Mouse (Mus musculus): ENCODE measurements around the gene Tspyl3. TPM values are rescaled to one million over a fixed set of nuclear protein-coding genes. Genes with fewer than 3 reads are reported as not detected.

Gene Tspyl3
- polyA plus RNA-seq, 1 experiment from 2014 or later, result 4.8 TPM

- Histone ChIP-seq H3K4me3 (ENCODE audit: low read depth, low read length) (no peak overlapping the region), H3K4me1 (ENCODE audit: control insufficient read depth, insufficient read depth, low read length) (peaks cover 10% of the 10 kb centered on the region), H3K9me3 (replicated peaks; ENCODE audit: control insufficient read depth, low read length) (no peaks in the 10 kb centered on the region), H3K36me3 (ENCODE audit: control insufficient read depth, insufficient read depth, low read length) (no peaks in the 10 kb centered on the region), H3K27me3 (ENCODE audit: control insufficient read depth, insufficient read depth, low read length) (no peaks in the 10 kb centered on the region), H3K4me2 (0 out of 2 replicates have a peak overlapping the region, but pooled peaks have one; percentile 3), H3K9ac (ENCODE audit: low read depth, low read length) (no peak overlapping the region), H3K27ac (ENCODE audit: low read depth, low read length) (peak overlapping the region; percentile 51; the same call in 1 of the 2 replicates)
- WGBS (ENCODE audit: insufficient replicate concordance), result 47% methylated on average over 4 of the region's 4 CpGs
- ATAC-seq (replicated peaks; ENCODE audit: insufficient number of reproducible peaks, low FRiP score, low TSS enrichment), result peak; percentile 70; the same call in 1 of the 2 replicates
Observed at GRCm38 (mm10) chr2:153221620-153222019, 3.6 kb downstream of the Tspyl3 start.

DNA sequence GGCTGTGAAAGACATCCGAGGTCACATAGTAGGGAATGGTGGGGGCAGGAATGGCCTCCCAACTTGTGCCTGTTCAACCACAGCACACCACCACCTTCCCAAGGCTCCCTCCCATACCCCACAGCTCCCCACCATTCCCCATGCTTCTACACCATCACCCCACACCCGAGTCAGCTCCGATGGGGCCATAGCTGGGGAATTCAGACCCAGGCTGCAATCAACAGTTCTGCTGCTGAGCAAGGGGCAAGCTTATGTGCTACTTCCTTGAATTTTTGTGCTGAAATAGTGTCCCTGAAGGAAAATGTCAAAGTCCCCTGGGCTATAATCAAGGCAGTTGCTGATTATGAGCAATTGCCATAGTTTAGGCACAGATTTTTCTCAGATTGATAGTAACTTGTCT, 6.7 kb downstream of the Tspyl3 start:
- peaks cover 5% of the 10 kb centered on the region; the same call in 1 of the 2 replicates for H3K4me1 ChIP-seq (ENCODE audit: control insufficient read depth, insufficient read depth, low read length)
- H3K4me3 ChIP-seq (ENCODE audit: low read depth, low read length), result no peak overlapping the region
- H3K4me2 ChIP-seq, result no peak overlapping the region
- no peaks in the 10 kb centered on the region for H3K27me3 ChIP-seq (ENCODE audit: control insufficient read depth, insufficient read depth, low read length)
- 73% methylated on average over 3 of the region's 3 CpGs for WGBS (ENCODE audit: insufficient replicate concordance)
- no peak overlapping the region for H3K9ac ChIP-seq (ENCODE audit: low read depth, low read length)
- H3K9me3 ChIP-seq (replicated peaks; ENCODE audit: control insufficient read depth, low read length), result no peaks in the 10 kb centered on the region
- H3K27ac ChIP-seq (ENCODE audit: low read depth, low read length), result no peak overlapping the region
- no peaks in the 10 kb centered on the region for H3K36me3 ChIP-seq (ENCODE audit: control insufficient read depth, insufficient read depth, low read length)
- no peak for ATAC-seq (replicated peaks; ENCODE audit: insufficient number of reproducible peaks, low FRiP score, low TSS enrichment)

- Histone ChIP-seq H3K9ac (ENCODE audit: low read depth, low read length) (no peak overlapping the region; the same call in 1 of the 2 replicates), H3K36me3 (ENCODE audit: control insufficient read depth, insufficient read depth, low read length) (no peaks in the 10 kb centered on the region), H3K4me1 (ENCODE audit: control insufficient read depth, insufficient read depth, low read length) (peaks cover 5% of the 10 kb centered on the region; the same call in 1 of the 2 replicates), H3K4me3 (ENCODE audit: low read depth, low read length) (no peak overlapping the region), H3K27me3 (ENCODE audit: control insufficient read depth, insufficient read depth, low read length) (no peaks in the 10 kb centered on the region), H3K9me3 (replicated peaks; ENCODE audit: control insufficient read depth, low read length) (no peaks in the 10 kb centered on the region), H3K4me2 (no peak overlapping the region), H3K27ac (ENCODE audit: low read depth, low read length) (no peak overlapping the region)
- ATAC-seq (replicated peaks; ENCODE audit: insufficient number of reproducible peaks, low FRiP score, low TSS enrichment), result no peak
- 44% methylated on average over 10 of the region's 10 CpGs for WGBS (ENCODE audit: insufficient replicate concordance)
Observed at GRCm38 (mm10) chr2:153217826-153218340, 7.4 kb downstream of the Tspyl3 start.

DNA sequence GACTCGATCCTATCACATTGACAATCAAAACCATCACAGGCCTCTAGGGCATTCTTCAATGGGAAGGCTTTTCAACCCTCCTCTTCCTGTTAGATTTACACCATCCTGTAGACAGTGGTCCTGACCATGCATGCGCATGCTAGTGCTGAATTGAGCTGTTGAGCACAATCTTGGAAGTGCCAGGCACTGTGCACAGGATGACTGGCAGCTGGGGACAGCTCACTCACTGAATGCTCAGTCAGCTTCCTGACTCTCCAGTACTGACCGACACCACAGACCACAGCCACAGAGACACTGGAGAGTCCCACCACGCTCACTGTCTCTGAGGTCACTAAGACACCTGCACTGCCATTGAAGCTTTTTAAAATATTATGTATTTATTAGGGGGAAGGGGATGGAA, 9.8 kb downstream of the Tspyl3 start:
- no peak overlapping the region for H3K27ac ChIP-seq (ENCODE audit: low read depth, low read length)
- H3K27me3 ChIP-seq (ENCODE audit: control insufficient read depth, insufficient read depth, low read length), result no peaks in the 10 kb centered on the region
- H3K4me3 ChIP-seq (ENCODE audit: low read depth, low read length), result no peak overlapping the region
- no peaks in the 10 kb centered on the region for H3K36me3 ChIP-seq (ENCODE audit: control insufficient read depth, insufficient read depth, low read length)
- H3K4me1 ChIP-seq (ENCODE audit: control insufficient read depth, insufficient read depth, low read length), result peaks cover 5% of the 10 kb centered on the region; the same call in 1 of the 2 replicates
- no peak for ATAC-seq (replicated peaks; ENCODE audit: insufficient number of reproducible peaks, low FRiP score, low TSS enrichment)
- H3K9ac ChIP-seq (ENCODE audit: low read depth, low read length), result no peak overlapping the region
- H3K4me2 ChIP-seq, result no peak overlapping the region
- 60% methylated on average over 4 of the region's 4 CpGs for whole genome bisulfite sequencing (ENCODE audit: insufficient replicate concordance)
- H3K9me3 ChIP-seq (replicated peaks; ENCODE audit: control insufficient read depth, low read length), result no peaks in the 10 kb centered on the region

- Histone ChIP-seq H3K4me1 (ENCODE audit: control insufficient read depth, insufficient read depth, low read length) (peaks cover 5% of the 10 kb centered on the region; the same call in 1 of the 2 replicates), H3K9me3 (replicated peaks; ENCODE audit: control insufficient read depth, low read length) (no peaks in the 10 kb centered on the region), H3K27me3 (ENCODE audit: control insufficient read depth, insufficient read depth, low read length) (no peaks in the 10 kb centered on the region), H3K9ac (ENCODE audit: low read depth, low read length) (no peak overlapping the region), H3K4me2 (no peak overlapping the region), H3K36me3 (ENCODE audit: control insufficient read depth, insufficient read depth, low read length) (peaks cover 3% of the 10 kb centered on the region; the same call in 1 of the 2 replicates), H3K4me3 (ENCODE audit: low read depth, low read length) (no peak overlapping the region), H3K27ac (ENCODE audit: low read depth, low read length) (no peak overlapping the region)
- ATAC-seq (replicated peaks; ENCODE audit: insufficient number of reproducible peaks, low FRiP score, low TSS enrichment), result peak; percentile 68; the same call in 1 of the 2 replicates
- 33% methylated on average over 6 of the region's 6 CpGs for WGBS (ENCODE audit: insufficient replicate concordance)
Observed at GRCm38 (mm10) chr2:153214771-153215259, 10.4 kb downstream of the Tspyl3 start.

DNA sequence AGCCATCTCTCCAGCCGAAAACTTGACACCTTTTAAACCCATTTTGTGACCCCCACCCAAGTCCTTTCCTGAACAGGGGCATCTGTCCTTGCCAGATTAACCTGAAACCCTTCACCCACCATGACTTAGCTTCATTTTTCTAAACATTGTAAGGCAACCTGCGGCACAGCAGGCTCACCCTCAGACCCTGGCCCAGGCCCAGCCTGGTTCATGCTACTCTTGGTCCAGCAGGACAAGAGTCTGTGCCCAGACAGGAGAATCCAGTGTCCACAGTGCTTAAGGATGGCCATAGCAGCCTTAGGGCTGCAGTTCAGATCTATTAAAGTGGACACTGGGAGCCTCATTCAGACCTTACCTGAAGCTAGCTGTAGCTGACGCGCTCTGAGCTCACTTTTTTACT, 11.9 kb downstream of the Tspyl3 start:
- ATAC-seq (replicated peaks; ENCODE audit: insufficient number of reproducible peaks, low FRiP score, low TSS enrichment), result no peak

DNA sequence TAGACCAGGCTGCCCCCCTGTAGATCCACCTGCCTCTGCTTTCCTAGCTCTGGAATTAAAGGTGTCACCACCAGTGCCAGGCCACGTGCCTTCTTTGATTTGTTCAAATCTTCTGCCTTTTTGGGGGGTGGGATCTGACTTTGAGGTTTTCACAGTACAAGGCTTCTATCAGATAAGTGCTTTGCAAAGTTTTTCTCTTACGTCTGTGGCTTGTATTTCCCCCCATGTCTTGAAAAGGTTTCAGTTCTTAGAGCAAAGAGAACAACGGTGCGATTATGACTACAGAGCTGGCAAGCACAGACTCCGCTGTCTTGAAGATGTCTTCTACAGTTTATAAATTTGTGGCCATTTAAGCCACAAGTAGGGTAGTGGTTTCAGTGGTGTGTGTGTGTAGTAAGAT, 13.8 kb downstream of the Tspyl3 start:
- Histone ChIP-seq H3K4me2 (no peak overlapping the region), H3K4me3 (ENCODE audit: low read depth, low read length) (no peak overlapping the region), H3K36me3 (ENCODE audit: control insufficient read depth, insufficient read depth, low read length) (peaks cover 17% of the 10 kb centered on the region), H3K4me1 (ENCODE audit: control insufficient read depth, insufficient read depth, low read length) (peaks cover 5% of the 10 kb centered on the region; the same call in 1 of the 2 replicates), H3K27ac (ENCODE audit: low read depth, low read length) (no peak overlapping the region), H3K9me3 (replicated peaks; ENCODE audit: control insufficient read depth, low read length) (no peaks in the 10 kb centered on the region), H3K27me3 (ENCODE audit: control insufficient read depth, insufficient read depth, low read length) (no peaks in the 10 kb centered on the region), H3K9ac (ENCODE audit: low read depth, low read length) (no peak overlapping the region)
- 89% methylated on average over 5 of the region's 5 CpGs for WGBS (ENCODE audit: insufficient replicate concordance)
- no peak for ATAC-seq (replicated peaks; ENCODE audit: insufficient number of reproducible peaks, low FRiP score, low TSS enrichment)

More for the DNA sequence above, 11.9 kb downstream of the Tspyl3 start:
- Histone ChIP-seq H3K4me1 (ENCODE audit: control insufficient read depth, insufficient read depth, low read length) (peaks cover 5% of the 10 kb centered on the region; the same call in 1 of the 2 replicates), H3K4me3 (ENCODE audit: low read depth, low read length) (no peak overlapping the region), H3K36me3 (ENCODE audit: control insufficient read depth, insufficient read depth, low read length) (peaks cover 12% of the 10 kb centered on the region), H3K9me3 (replicated peaks; ENCODE audit: control insufficient read depth, low read length) (no peaks in the 10 kb centered on the region), H3K27ac (ENCODE audit: low read depth, low read length) (no peak overlapping the region), H3K4me2 (no peak overlapping the region), H3K9ac (ENCODE audit: low read depth, low read length) (no peak overlapping the region), H3K27me3 (ENCODE audit: control insufficient read depth, insufficient read depth, low read length) (no peaks in the 10 kb centered on the region)
- 82% methylated on average over 4 of the region's 4 CpGs for WGBS (ENCODE audit: insufficient replicate concordance)

DNA sequence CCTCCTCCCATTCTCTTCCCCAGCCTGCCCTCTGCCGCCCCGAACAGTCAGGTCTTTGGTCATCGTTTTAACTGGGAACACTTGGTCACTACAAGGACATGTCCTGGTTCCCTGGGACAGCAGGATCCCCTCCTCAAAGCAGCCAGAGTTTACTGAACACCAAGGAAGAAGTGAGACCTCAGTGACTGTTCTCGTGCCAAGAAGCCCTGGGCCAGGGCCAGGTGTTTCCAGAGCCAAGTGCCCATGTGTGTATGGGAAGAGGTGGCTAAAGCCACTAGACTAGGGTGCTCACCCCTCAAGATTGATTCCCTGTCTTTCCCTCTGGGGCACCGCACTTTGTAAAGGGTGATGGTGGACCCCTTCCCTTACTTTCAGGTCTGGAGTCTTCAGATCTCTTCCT, 16.0 kb downstream of the Tspyl3 start:
- Histone ChIP-seq H3K27ac (ENCODE audit: low read depth, low read length) (no peak overlapping the region), H3K27me3 (ENCODE audit: control insufficient read depth, insufficient read depth, low read length) (no peaks in the 10 kb centered on the region), H3K4me1 (ENCODE audit: control insufficient read depth, insufficient read depth, low read length) (no peaks in the 10 kb centered on the region), H3K9ac (ENCODE audit: low read depth, low read length) (no peak overlapping the region), H3K4me3 (ENCODE audit: low read depth, low read length) (no peak overlapping the region), H3K4me2 (no peak overlapping the region), H3K9me3 (replicated peaks; ENCODE audit: control insufficient read depth, low read length) (no peaks in the 10 kb centered on the region), H3K36me3 (ENCODE audit: control insufficient read depth, insufficient read depth, low read length) (peaks cover 19% of the 10 kb centered on the region)
- 94% methylated on average over 5 of the region's 5 CpGs for WGBS (ENCODE audit: insufficient replicate concordance)
- ATAC-seq (replicated peaks; ENCODE audit: insufficient number of reproducible peaks, low FRiP score, low TSS enrichment), result no peak

DNA sequence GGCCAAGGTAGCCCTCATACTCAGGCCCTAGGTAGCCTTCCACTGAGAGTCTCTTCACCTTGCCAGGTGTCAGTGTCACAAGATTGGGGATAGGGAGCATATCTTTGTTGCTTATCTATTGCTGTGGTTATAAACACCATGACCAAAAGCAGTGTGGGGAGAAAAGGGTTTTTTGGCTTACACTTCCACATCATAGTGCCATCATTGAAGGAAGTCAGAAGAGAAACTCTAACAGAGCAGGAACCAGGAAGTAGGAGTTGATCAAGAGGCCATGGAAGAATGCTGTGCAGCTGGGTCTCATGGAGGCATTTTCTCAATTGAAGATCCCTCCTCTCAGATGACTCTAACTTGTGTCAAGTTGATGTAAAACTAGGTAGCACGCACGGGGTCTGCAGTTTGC, 17.1 kb downstream of the Tspyl3 start:
- H3K9me3 ChIP-seq (replicated peaks; ENCODE audit: control insufficient read depth, low read length), result no peaks in the 10 kb centered on the region
- peaks cover 22% of the 10 kb centered on the region for H3K36me3 ChIP-seq (ENCODE audit: control insufficient read depth, insufficient read depth, low read length)
- no peak overlapping the region for H3K27ac ChIP-seq (ENCODE audit: low read depth, low read length)
- H3K4me3 ChIP-seq (ENCODE audit: low read depth, low read length), result no peak overlapping the region
- no peaks in the 10 kb centered on the region for H3K27me3 ChIP-seq (ENCODE audit: control insufficient read depth, insufficient read depth, low read length)
- WGBS (ENCODE audit: insufficient replicate concordance), result 88% methylated on average over 2 of the region's 2 CpGs
- no peaks in the 10 kb centered on the region for H3K4me1 ChIP-seq (ENCODE audit: control insufficient read depth, insufficient read depth, low read length)
- no peak overlapping the region for H3K4me2 ChIP-seq
- H3K9ac ChIP-seq (ENCODE audit: low read depth, low read length), result no peak overlapping the region
- no peak for ATAC-seq (replicated peaks; ENCODE audit: insufficient number of reproducible peaks, low FRiP score, low TSS enrichment)
